Mouse (Mus musculus) embryonic facial prominence, embryonic 15.5 days (tissue): Measurements from ENCODE around the gene Ube2g2. TPM values are rescaled to one million over a fixed set of nuclear protein-coding genes. Genes with fewer than 3 reads are reported as not detected.

Experiments used
- ATAC-seq: fragments of 200-750 bp; cut with Nextera tagmentation; 2 replicates; pipeline ENCODE4 v1.8.0; 2017; ENCODE audit warnings: low read depth, moderate TSS enrichment; ENCODE audit not compliant: insufficient number of reproducible peaks, low FRiP score, low TSS enrichment
- H3K27ac ChIP-seq: fragments of 300-500 bp; sonication (generic); replicated peaks from 2 replicates; pipeline ENCODE4 v1.5.1; 2015; ENCODE audit warnings: mild to moderate bottlenecking, inconsistent platforms
- H3K27me3 ChIP-seq: fragments of 300-500 bp; sonication (generic); 2 replicates; pipeline ENCODE4 v1.6.1; 2015; ENCODE audit warnings: inconsistent platforms
- H3K36me3 ChIP-seq: fragments of 300-500 bp; sonication (generic); 2 replicates; pipeline ENCODE4 v1.6.1; 2015; ENCODE audit warnings: mild to moderate bottlenecking, inconsistent platforms
- H3K4me1 ChIP-seq: fragments of 300-500 bp; sonication (generic); 2 replicates; pipeline ENCODE4 v1.6.1; 2015; ENCODE audit warnings: inconsistent platforms
- H3K4me2 ChIP-seq: fragments of 300-500 bp; sonication (generic); replicated peaks from 2 replicates; pipeline ENCODE4 v1.6.1; 2015; ENCODE audit warnings: mild to moderate bottlenecking, inconsistent platforms
- H3K4me3 ChIP-seq: fragments of 300-500 bp; sonication (generic); replicated peaks from 2 replicates; pipeline ENCODE4 v1.5.1; 2015; ENCODE audit warnings: mild to moderate bottlenecking, inconsistent platforms
- H3K9ac ChIP-seq: fragments of 300-500 bp; sonication (generic); 2 replicates; pipeline ENCODE4 v1.6.1; 2015; ENCODE audit warnings: inconsistent platforms
- H3K9me3 ChIP-seq: fragments of 300-500 bp; sonication (generic); replicated peaks from 2 replicates; pipeline ENCODE4 v1.6.1; 2016; ENCODE audit warnings: inconsistent platforms
- WGBS: fragments of 180-500 bp; shearing (Covaris S2); methylation state at CpG from one replicate; pipeline ENCODE4 v1.1.7; 2015; 5-methylcytosine and 5-hydroxymethylcytosine counted together
- polyA plus RNA-seq: library from polyadenylated mRNA; unstranded; fragments of >200 nt; fragmentation: Nextera tagmentation; extraction: Ambion mirVana; gene quantifications from 2 replicates; pipeline ENCODE4 v1.2.1, GENCODE M21; 2015

The Ube2g2 gene
- polyA plus RNA-seq, 1 experiment from 2014 or later: 92.2 TPM

DNA sequence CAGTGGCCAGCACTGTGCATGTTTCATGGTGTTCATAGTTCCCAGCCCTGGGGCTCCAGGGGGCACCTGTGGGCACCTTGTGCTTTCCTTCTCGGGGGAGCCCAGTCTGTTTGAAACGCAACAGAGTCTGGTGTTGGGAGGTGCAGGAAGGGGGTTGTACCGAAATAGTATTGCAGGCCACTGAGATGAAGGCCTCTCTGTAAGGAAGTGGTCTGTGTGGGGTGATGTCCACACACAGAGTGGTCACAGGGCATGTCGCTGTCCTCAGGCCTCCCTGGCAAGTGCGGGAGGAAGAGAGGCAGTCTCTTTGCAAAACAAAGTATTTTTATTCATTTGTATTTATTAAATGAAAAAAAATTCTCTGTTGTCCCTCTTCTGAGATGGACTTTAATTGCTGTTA lies 23.5 kb downstream of the Ube2g2 start:
- WGBS: 90% methylated on average over 5 of the region's 5 CpGs
- no peak overlapping the region for H3K9ac ChIP-seq
- ATAC-seq: no peak
- no peaks in the 10 kb centered on the region for H3K9me3 ChIP-seq
- H3K27me3 ChIP-seq: no peaks in the 10 kb centered on the region
- no peak overlapping the region for H3K4me3 ChIP-seq
- H3K4me2 ChIP-seq: no peak overlapping the region
- H3K36me3 ChIP-seq: peaks cover 61% of the 10 kb centered on the region
- H3K27ac ChIP-seq: no peak overlapping the region
- H3K4me1 ChIP-seq: peaks cover 15% of the 10 kb centered on the region

DNA sequence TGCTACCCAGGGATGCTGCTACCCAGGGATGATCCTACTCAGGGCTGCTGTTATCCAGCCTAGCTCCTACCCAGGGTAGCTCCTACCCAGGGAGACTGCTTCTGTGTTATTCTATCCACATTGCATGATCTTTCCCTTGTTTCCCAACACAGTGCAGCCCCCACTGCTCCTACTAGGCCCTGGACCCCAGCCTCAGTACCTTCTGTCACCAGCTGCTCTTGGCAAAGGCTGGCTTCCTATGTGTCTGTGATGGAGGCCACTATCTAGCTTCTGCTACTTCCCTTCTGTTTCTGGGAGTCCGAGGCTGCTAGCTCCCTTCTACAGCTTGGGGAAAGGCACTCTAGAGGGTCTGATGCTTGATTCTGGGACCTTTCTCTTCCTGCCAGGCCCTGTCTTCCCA lies 25.4 kb downstream of the Ube2g2 start:
- Histone ChIP-seq H3K27me3 (no peaks in the 10 kb centered on the region), H3K4me2 (no peak overlapping the region), H3K9ac (no peak overlapping the region), H3K4me1 (peaks cover 15% of the 10 kb centered on the region), H3K4me3 (no peak overlapping the region), H3K9me3 (no peaks in the 10 kb centered on the region), H3K36me3 (peaks cover 44% of the 10 kb centered on the region), H3K27ac (no peak overlapping the region)
- ATAC-seq: no peak
- WGBS: 77% methylated on average over 1 of the region's 1 CpGs

DNA sequence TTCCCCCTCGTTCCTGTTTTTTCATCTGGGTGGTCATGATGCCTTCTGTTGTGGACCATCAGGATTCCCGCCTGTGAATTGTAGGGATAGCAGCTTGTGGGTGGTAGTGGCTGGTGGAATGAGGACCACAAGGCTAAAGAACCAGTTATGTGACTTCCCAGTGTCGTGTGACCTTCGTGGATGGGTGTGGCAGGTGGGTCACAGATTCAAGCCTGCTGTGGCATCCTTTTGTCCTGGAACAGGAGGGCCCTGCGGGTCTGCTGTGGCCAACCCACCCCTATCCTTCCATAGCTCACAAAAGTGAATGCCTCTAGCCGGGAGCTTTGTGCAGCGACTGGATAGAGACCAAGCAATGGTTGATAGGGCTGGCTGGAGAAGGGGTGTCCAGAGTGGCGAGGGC lies 25.8 kb downstream of the Ube2g2 start:
- H3K27ac ChIP-seq: no peak overlapping the region
- no peaks in the 10 kb centered on the region for H3K27me3 ChIP-seq
- 82% methylated on average over 8 of the region's 8 CpGs for WGBS
- H3K4me1 ChIP-seq: peaks cover 15% of the 10 kb centered on the region
- no peak overlapping the region for H3K4me3 ChIP-seq
- H3K9me3 ChIP-seq: no peaks in the 10 kb centered on the region
- peaks cover 40% of the 10 kb centered on the region for H3K36me3 ChIP-seq
- H3K4me2 ChIP-seq: no peak overlapping the region
- no peak overlapping the region for H3K9ac ChIP-seq
- ATAC-seq: no peak

DNA sequence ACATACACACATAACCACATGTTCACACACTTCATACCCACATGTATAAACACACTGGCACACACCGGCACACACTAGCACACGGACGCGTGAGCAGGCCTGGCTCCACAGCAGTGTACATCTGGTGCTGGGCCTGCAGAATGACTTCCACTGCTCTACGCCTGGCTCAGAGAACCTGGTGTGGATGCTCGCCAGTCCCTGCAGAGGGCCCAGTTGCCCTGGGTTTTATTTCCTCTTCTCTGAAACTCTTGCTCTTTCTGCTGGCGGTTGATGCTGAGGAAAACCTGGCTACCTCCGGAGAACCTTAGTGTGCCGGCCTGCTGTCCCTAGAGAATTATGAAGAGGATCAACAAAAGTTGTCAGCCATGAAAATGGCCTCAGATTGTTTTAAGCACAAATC lies 30.0 kb downstream of the Ube2g2 start:
- Histone ChIP-seq H3K4me2 (no peak overlapping the region), H3K9me3 (no peaks in the 10 kb centered on the region), H3K27ac (no peak overlapping the region), H3K27me3 (no peaks in the 10 kb centered on the region), H3K4me1 (peaks cover 15% of the 10 kb centered on the region), H3K36me3 (no peaks in the 10 kb centered on the region), H3K9ac (no peak overlapping the region), H3K4me3 (no peak overlapping the region)
- no peak for ATAC-seq
- WGBS: 83% methylated on average over 9 of the region's 9 CpGs

DNA sequence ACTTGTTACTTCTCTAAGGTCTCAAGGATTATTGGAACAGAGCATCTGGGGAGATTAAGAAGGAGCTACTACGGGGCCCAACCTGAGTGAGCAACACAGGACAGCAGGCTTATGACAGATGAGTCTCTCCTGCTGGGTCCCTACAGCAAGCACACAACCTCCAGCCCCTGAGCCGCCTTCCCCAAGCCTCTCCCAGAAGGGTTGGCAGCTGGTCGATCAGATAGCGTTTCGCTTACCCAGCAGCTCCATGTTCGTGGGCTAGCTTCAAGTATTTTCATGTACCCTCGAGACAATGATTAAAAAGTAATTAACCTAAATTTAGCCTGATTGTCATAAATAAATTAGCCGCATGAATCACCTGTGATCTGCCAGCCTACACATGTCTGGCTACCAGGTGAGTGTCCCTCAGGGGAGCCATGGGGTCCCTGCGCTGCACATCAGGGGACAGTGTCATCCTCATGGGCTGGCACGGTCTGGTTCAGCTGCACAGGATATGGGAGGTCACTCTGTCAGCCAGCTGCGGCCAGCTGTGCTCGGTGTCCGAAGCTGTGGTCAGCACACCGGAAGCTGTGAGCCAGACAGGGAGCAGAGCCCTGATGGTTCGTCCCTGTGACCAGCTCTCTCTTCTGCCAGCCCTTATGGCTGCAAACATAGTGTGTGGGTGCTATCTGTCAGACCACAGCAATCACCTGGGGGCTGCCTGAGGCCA lies 36.4 kb downstream of the Ube2g2 start:
- Histone ChIP-seq H3K36me3 (no peaks in the 10 kb centered on the region), H3K9ac (no peak overlapping the region), H3K9me3 (no peaks in the 10 kb centered on the region), H3K4me2 (no peak overlapping the region), H3K4me1 (peaks cover 9% of the 10 kb centered on the region; the same call in 1 of the 2 replicates), H3K27ac (no peak overlapping the region), H3K27me3 (no peaks in the 10 kb centered on the region), H3K4me3 (no peak overlapping the region)
- 50% methylated on average over 15 of the region's 15 CpGs for WGBS
- ATAC-seq: no peak

DNA sequence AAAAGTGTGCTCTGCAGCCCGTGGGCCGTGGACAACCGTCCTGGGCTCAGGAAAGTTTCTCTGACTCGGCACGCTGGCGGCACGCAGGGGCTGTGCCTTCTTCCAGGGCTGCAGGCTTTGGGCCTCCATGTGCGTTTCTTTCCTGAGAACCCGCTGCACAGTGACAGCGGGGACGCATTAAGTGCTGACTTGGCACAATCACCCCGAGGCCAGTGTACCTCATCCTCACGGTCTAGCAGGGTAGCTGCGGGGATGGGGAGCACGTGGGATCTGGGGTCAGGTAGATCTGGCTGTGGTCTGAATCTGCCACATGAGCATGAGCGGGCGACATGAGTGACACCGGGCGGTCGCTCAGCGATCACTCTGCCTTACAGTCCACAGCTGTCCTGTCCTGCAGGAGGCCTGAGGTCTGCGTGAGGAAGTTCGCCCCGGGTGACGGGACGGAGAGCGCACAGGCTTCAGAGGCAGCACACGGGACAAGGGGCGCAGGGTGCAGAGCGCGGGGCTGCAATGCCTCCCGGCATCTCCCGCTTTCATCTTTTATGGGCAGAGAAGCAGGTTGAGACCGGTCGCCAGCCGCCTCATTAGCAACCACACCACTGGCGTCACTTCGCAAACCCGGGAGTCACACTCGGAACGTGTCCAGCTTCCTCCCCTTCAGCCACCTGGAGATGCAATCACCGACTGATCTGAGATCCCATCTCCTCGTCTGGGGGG lies 42.0 kb downstream of the Ube2g2 start:
- Histone ChIP-seq H3K9me3 (no peaks in the 10 kb centered on the region), H3K4me2 (no peak overlapping the region), H3K9ac (no peak overlapping the region), H3K36me3 (no peaks in the 10 kb centered on the region), H3K27me3 (0 out of 2 replicates have a peak, but pooled peaks cover 3% of the 10 kb centered on the region), H3K4me1 (peaks cover 11% of the 10 kb centered on the region), H3K4me3 (no peak overlapping the region), H3K27ac (no peak overlapping the region)
- WGBS: 44% methylated on average over 43 of the region's 43 CpGs
- ATAC-seq: no peak

DNA sequence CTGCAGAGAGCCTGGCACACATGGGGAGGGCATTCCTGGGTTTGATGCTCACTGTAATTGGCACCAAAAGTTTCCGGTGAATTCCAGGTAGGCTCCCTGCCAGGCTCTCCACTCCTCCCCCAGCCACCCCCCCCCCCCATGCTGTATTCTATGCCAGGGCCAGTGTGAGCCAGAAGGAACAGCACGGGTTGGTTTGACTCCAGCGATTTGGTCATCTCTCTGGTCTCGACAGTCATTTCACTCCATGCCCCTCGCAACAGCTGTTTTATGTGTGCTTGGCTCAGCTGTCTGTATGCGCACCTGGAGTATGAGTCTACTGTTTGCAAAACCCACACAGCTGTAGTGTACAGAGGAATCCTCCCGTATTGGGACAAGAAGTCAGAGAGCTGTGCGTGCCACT lies 44.3 kb downstream of the Ube2g2 start:
- H3K9me3 ChIP-seq: no peaks in the 10 kb centered on the region
- 0 out of 2 replicates have a peak, but pooled peaks cover 3% of the 10 kb centered on the region for H3K27me3 ChIP-seq
- no peak overlapping the region for H3K27ac ChIP-seq
- 58% methylated on average over 8 of the region's 8 CpGs for WGBS
- ATAC-seq: no peak
- no peak overlapping the region for H3K4me2 ChIP-seq
- H3K4me3 ChIP-seq: no peak overlapping the region
- H3K9ac ChIP-seq: no peak overlapping the region
- H3K36me3 ChIP-seq: no peaks in the 10 kb centered on the region
- H3K4me1 ChIP-seq: peaks cover 11% of the 10 kb centered on the region

DNA sequence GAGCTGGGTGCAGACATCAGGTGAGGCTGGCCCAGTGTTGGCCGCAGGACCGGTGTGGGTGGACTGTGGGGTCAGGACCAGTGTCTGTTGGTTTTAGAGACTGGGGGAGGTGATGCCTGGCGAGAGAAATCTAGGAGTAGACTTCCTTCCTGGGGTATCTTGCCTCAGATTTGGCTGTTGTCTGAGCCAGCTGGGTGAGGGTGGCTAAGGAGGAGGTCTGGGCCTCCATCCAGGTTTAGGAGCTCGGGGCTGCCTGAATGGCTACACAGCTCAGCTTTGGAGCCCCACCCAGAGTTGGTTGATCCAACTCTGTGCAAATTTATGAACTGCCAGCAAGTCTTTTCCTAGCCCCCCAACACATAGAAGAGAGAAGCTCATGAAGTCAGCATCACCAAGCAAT lies 45.3 kb downstream of the Ube2g2 start:
- Histone ChIP-seq H3K36me3 (no peaks in the 10 kb centered on the region), H3K27me3 (0 out of 2 replicates have a peak, but pooled peaks cover 3% of the 10 kb centered on the region), H3K4me3 (no peak overlapping the region), H3K9me3 (no peaks in the 10 kb centered on the region), H3K4me1 (peaks cover 11% of the 10 kb centered on the region), H3K27ac (no peak overlapping the region), H3K4me2 (no peak overlapping the region), H3K9ac (no peak overlapping the region)
- no peak for ATAC-seq
- WGBS: 68% methylated on average over 4 of the region's 4 CpGs

DNA sequence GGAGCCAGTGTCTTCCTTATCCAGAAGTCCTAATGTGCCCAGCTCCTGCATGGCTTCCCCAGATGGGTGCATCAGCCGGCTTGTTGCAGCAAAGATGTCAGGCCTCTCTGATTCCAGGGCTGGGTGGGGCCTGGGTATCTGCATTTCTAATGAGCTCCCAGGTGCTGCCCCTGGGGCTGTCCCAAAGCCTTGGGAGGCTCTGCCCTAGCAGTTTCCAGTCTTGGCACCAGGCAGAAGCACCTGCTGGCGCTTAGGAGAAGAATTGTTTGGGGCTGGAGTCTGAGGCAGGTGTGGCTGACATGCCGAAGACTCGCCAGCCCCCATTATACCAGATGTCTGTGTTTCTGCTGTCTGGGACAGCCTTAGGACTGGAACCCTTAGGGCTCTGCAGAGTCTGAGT lies 48.6 kb downstream of the Ube2g2 start:
- Histone ChIP-seq H3K27ac (no peak overlapping the region), H3K4me1 (peaks cover 22% of the 10 kb centered on the region), H3K9me3 (no peaks in the 10 kb centered on the region), H3K9ac (no peak overlapping the region), H3K36me3 (no peaks in the 10 kb centered on the region), H3K4me2 (no peak overlapping the region), H3K27me3 (peaks cover 4% of the 10 kb centered on the region; the same call in 1 of the 2 replicates), H3K4me3 (no peak overlapping the region)
- WGBS: 65% methylated on average over 4 of the region's 4 CpGs
- ATAC-seq: no peak

DNA sequence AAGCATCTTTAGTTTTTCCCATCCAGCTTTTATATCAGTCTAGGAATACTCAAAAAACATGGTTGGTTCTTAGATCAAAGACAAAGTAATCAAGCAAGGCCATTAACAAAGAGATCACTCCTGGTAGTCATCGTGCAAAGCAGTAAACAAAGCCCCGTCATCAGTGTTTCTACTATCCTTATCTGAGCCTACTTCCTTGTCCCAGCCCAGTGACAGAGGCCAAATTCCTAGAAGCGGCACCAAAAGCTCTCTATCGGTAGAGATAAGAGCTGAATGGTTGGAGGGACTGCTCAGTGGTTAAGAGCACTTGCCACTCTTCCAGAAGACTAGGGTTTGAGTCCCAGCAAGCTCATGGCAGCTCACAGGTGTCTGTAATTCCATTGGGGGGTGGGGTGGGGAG lies 49.4 kb downstream of the Ube2g2 start:
- peaks cover 17% of the 10 kb centered on the region for H3K4me1 ChIP-seq
- no peak overlapping the region for H3K4me3 ChIP-seq
- ATAC-seq: no peak
- no peak overlapping the region for H3K4me2 ChIP-seq
- no peaks in the 10 kb centered on the region for H3K36me3 ChIP-seq
- no peak overlapping the region for H3K9ac ChIP-seq
- peaks cover 10% of the 10 kb centered on the region; the same call in 1 of the 2 replicates for H3K27me3 ChIP-seq
- WGBS: 74% methylated on average over 4 of the region's 4 CpGs
- H3K9me3 ChIP-seq: no peaks in the 10 kb centered on the region
- no peak overlapping the region for H3K27ac ChIP-seq

DNA sequence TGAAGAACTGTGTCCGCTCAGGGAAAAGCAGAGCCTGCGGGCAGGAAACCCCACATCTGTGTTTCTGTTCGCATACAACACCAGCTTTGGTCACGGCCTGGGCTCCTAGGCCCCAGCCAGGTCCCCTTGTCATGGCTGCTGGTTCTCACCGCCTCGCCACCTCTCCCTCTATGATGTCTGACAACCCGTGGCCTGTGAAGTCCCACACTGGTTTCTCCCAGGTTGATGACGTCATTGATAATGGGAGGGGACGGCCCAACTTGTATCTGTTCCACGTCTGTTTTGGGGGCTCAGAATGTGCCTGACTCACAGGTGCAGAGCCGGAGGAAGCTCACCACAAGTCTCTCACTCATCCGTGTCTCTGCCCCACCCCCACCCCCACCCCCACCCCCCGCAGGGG lies 51.7 kb downstream of the Ube2g2 start:
- Histone ChIP-seq H3K36me3 (no peaks in the 10 kb centered on the region), H3K4me3 (no peak overlapping the region), H3K27me3 (peaks cover 28% of the 10 kb centered on the region), H3K9me3 (no peaks in the 10 kb centered on the region), H3K4me2 (no peak overlapping the region), H3K9ac (no peak overlapping the region), H3K27ac (no peak overlapping the region), H3K4me1 (peaks cover 24% of the 10 kb centered on the region)
- 50% methylated on average over 13 of the region's 13 CpGs for WGBS
- no peak for ATAC-seq
